In the genomic region with DNA sequence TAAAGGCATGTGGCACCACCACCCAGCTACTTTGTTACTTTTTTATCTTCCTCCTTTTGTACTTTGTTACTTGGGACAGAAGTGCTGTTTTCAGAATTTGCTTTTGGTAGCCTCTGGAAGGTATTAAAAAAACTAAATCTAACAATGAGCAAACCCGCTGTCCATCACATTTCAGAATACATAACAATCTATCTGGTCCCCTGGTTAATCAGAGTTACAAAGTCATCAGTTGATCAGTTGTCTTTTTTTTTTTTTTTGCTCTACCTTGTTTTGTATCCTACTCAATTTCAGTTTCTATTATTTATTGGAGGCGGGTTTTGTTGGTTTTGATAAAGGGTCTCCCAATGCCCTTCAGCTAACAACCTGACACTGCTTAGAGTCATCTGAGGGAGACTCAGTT, we compare ENCODE assay signal across 11 mouse cellular contexts. TPM values are rescaled to one million over a fixed set of nuclear protein-coding genes. Genes with fewer than 3 reads are reported as not detected.
A peak's percentile ranks its signal among the peaks of the same experiment; 100 is the strongest.
DNase-seq lines count a peak whose midpoint lies in the region; ATAC-seq lines count a peak whose summit lies in the region.
"Had no signal": no experiment of that assay in that cellular context is flagged by ENCODE, and none has a peak within 500 bp of the region (broad histone marks: within the 10 kb centered on the region; RNA-seq: fewer than 3 reads in every experiment).

No protein-coding gene starts in this region.

- H3K9ac ChIP-seq in heart, embryonic 11.5 days (ENCODE audit: low read depth, low read length): no peak overlapping the region; the same call in 1 of the 2 replicates
- no peak overlapping the region for H3K9ac ChIP-seq in lung, embryonic 15.5 days
- H3K9ac ChIP-seq in midbrain, embryonic 14.5 days (replicated peaks; ENCODE audit: low read length): peak overlapping the region; percentile 59; the same call in 1 of the 2 replicates

- peak overlapping the region; percentile 84 for H3K4me2 ChIP-seq in heart, embryonic 11.5 days
- H3K4me2 ChIP-seq in lung, embryonic 15.5 days: peak overlapping the region; percentile 78; the same call in 1 of the 2 replicates
- peak overlapping the region; percentile 81 for H3K4me2 ChIP-seq in midbrain, embryonic 14.5 days (ENCODE audit: low read length)

- intact Hi-C loops in heart, postnatal 36 days (cut with DNase I): loop anchor here (5.0 kb wide), 2 partner anchors 80 to 100 kb away; a partner anchor contains a TSS
- intact Hi-C loops in left cerebral cortex, postnatal 4 days (cut with DNase I): no loop called here

- no peak overlapping the region for H3K4me3 ChIP-seq in heart, embryonic 11.5 days (ENCODE audit: low read depth, low read length)
- peak overlapping the region; percentile 83; the same call in 1 of the 2 replicates for H3K4me3 ChIP-seq in lung, embryonic 15.5 days
- H3K4me3 ChIP-seq in midbrain, embryonic 14.5 days (replicated peaks; ENCODE audit: low read depth, low read length): no peak overlapping the region

- H3K27ac ChIP-seq in heart, embryonic 11.5 days (ENCODE audit: low read depth, low read length): 0 out of 2 replicates have a peak overlapping the region, but pooled peaks have one; percentile 89
- peak overlapping the region; percentile 85; the same call in 1 of the 2 replicates for H3K27ac ChIP-seq in lung, embryonic 15.5 days
- H3K27ac ChIP-seq in midbrain, embryonic 14.5 days (replicated peaks; ENCODE audit: low read depth, low read length): no peak overlapping the region
- H3K27ac ChIP-seq: neural tube, embryonic 12.5 days had no signal

- WGBS in heart, embryonic 11.5 days (ENCODE audit: insufficient replicate concordance): 87% methylated on average over 2 of the region's 2 CpGs
- 97% methylated on average over 2 of the region's 2 CpGs for WGBS in lung, embryonic 15.5 days
- 98% methylated on average over 2 of the region's 2 CpGs for WGBS in midbrain, embryonic 14.5 days

- H3K27me3 ChIP-seq in heart, embryonic 11.5 days (ENCODE audit: control insufficient read depth, insufficient read depth, low read length): no peaks in the 10 kb centered on the region
- H3K27me3 ChIP-seq in lung, embryonic 15.5 days: no peaks in the 10 kb centered on the region
- no peaks in the 10 kb centered on the region for H3K27me3 ChIP-seq in midbrain, embryonic 14.5 days (ENCODE audit: control insufficient read depth, insufficient read depth, low read length)
- H3K27me3 ChIP-seq: neural tube, embryonic 12.5 days had no signal

- peaks cover 14% of the 10 kb centered on the region for H3K36me3 ChIP-seq in heart, embryonic 11.5 days (ENCODE audit: control insufficient read depth, insufficient read depth, low read length)
- H3K36me3 ChIP-seq in lung, embryonic 15.5 days: peaks cover 18% of the 10 kb centered on the region
- H3K36me3 ChIP-seq in midbrain, embryonic 14.5 days (ENCODE audit: control insufficient read depth, insufficient read depth, low read length): peaks cover 9% of the 10 kb centered on the region; the same call in 1 of the 2 replicates

- no peaks in the 10 kb centered on the region for H3K9me3 ChIP-seq in heart, embryonic 11.5 days (replicated peaks; ENCODE audit: control insufficient read depth, low read length)
- H3K9me3 ChIP-seq in lung, embryonic 15.5 days: no peaks in the 10 kb centered on the region
- H3K9me3 ChIP-seq in midbrain, embryonic 14.5 days (ENCODE audit: control insufficient read depth, low read length): no peaks in the 10 kb centered on the region
- H3K9me3 ChIP-seq: neural tube, embryonic 12.5 days had no signal

- H3K4me1 ChIP-seq in heart, embryonic 11.5 days (ENCODE audit: control insufficient read depth, insufficient read depth, low read length): peaks cover 10% of the 10 kb centered on the region
- peaks cover 15% of the 10 kb centered on the region for H3K4me1 ChIP-seq in lung, embryonic 15.5 days
- peaks cover 14% of the 10 kb centered on the region for H3K4me1 ChIP-seq in midbrain, embryonic 14.5 days (ENCODE audit: control insufficient read depth, insufficient read depth, low read length)

- ATAC-seq in heart, embryonic 11.5 days (replicated peaks; ENCODE audit: insufficient number of reproducible peaks, low FRiP score, low TSS enrichment): no peak
- no peak for ATAC-seq in lung, embryonic 15.5 days (ENCODE audit: borderline replicate concordance, extremely low read depth, low FRiP score, low TSS enrichment)
- no peak for ATAC-seq in midbrain, embryonic 14.5 days (ENCODE audit: low FRiP score, low TSS enrichment)

- no peak for DNase-seq in heart, postnatal 36 days
- DNase-seq in lung, postnatal 25 days (ENCODE audit: low spot score): no peak
- peak; percentile 16 for DNase-seq in induced T-regulatory cell, adult 2 months (ENCODE audit: low read depth)
- DNase-seq in midbrain, embryonic 14.5 days: no peak
- no peak for DNase-seq in left cerebral cortex, postnatal 4 days
- no peak for DNase-seq in layer of hippocampus, postnatal 10 days (ENCODE audit: low spot score in 2 of 2)
- DNase-seq: kidney, adult 11 months; thymus, postnatal 14 days had no signal

RNA-seq across cellular contexts. Expression of a gene that starts 1.0 kb away (rescaled TPM):
- 47.4 and 55.2 TPM in 2 replicates for polyA plus RNA-seq in heart, embryonic 11.5 days (2014; fragmentation: Nextera tagmentation; extraction: Ambion mirVana)
- total RNA-seq in heart, postnatal 36 days (2021): 1 to 10 TPM in 1 of 2 experiments, under 1 TPM in 1; 0.92 to 1.1 TPM
- 71.7 and 77.0 TPM in 2 replicates for polyA plus RNA-seq in lung, embryonic 15.5 days (2015; fragmentation: Nextera tagmentation; extraction: Ambion mirVana)
- polyA plus RNA-seq in midbrain, embryonic 14.5 days (2014; fragmentation: Nextera tagmentation; extraction: Ambion mirVana): 11.1 and 16.6 TPM in 2 replicates
- total RNA-seq in left cerebral cortex, postnatal 4 days (2021): 1 to 10 TPM; 9.1 to 9.8 TPM
- total RNA-seq in layer of hippocampus, postnatal 10 days (2021): 1 to 10 TPM; 7.4 to 7.9 TPM

RNA-seq across cellular contexts. Expression of a gene that starts 31.7 kb away (rescaled TPM):
- 7.0 and 7.6 TPM in 2 replicates for polyA plus RNA-seq in heart, embryonic 11.5 days (2014; fragmentation: Nextera tagmentation; extraction: Ambion mirVana)
- total RNA-seq in heart, postnatal 36 days (2021): 1 to 10 TPM; 2.1 to 3.2 TPM
- polyA plus RNA-seq in lung, embryonic 15.5 days (2015; fragmentation: Nextera tagmentation; extraction: Ambion mirVana): 11.5 and 12.4 TPM in 2 replicates
- 8.0 and 9.0 TPM in 2 replicates for polyA plus RNA-seq in midbrain, embryonic 14.5 days (2014; fragmentation: Nextera tagmentation; extraction: Ambion mirVana)
- total RNA-seq in left cerebral cortex, postnatal 4 days (2021): 10 to 100 TPM; 12.6 to 13.7 TPM
- 10 to 100 TPM in 1 of 2 experiments, 1 to 10 TPM in 1; 9.1 to 13.0 TPM for total RNA-seq in layer of hippocampus, postnatal 10 days (2021)

RNA-seq across cellular contexts. Expression of a gene that starts 43.0 kb away (rescaled TPM):
- 2.0 TPM in 2 replicates for polyA plus RNA-seq in heart, embryonic 11.5 days (2014; fragmentation: Nextera tagmentation; extraction: Ambion mirVana)
- total RNA-seq in heart, postnatal 36 days (2021): under 1 TPM; 0.58 to 0.68 TPM
- 6.1 and 6.7 TPM in 2 replicates for polyA plus RNA-seq in lung, embryonic 15.5 days (2015; fragmentation: Nextera tagmentation; extraction: Ambion mirVana)
- 3.1 and 3.4 TPM in 2 replicates for polyA plus RNA-seq in midbrain, embryonic 14.5 days (2014; fragmentation: Nextera tagmentation; extraction: Ambion mirVana)
- total RNA-seq in left cerebral cortex, postnatal 4 days (2021): 10 to 100 TPM; 15.8 to 16.4 TPM
- total RNA-seq in layer of hippocampus, postnatal 10 days (2021): 10 to 100 TPM; 13.5 to 14.4 TPM

RNA-seq across cellular contexts. Expression of a gene that starts 47.0 kb away (rescaled TPM):
- polyA plus RNA-seq in heart, embryonic 11.5 days (2014; fragmentation: Nextera tagmentation; extraction: Ambion mirVana): 4.0 and 5.2 TPM in 2 replicates
- total RNA-seq in heart, postnatal 36 days (2021): 1 to 10 TPM; 8.4 to 9.4 TPM
- polyA plus RNA-seq in lung, embryonic 15.5 days (2015; fragmentation: Nextera tagmentation; extraction: Ambion mirVana): 4.7 and 5.4 TPM in 2 replicates
- 25.9 and 27.0 TPM in 2 replicates for polyA plus RNA-seq in midbrain, embryonic 14.5 days (2014; fragmentation: Nextera tagmentation; extraction: Ambion mirVana)
- total RNA-seq in left cerebral cortex, postnatal 4 days (2021): 10 to 100 TPM; 82.8 to 91.5 TPM
- total RNA-seq in layer of hippocampus, postnatal 10 days (2021): 10 to 100 TPM; 77.7 to 87.8 TPM

Comparison
In these comparisons a context has a peak if more than half of its experiments do, and no peak if none do; other contexts are left out.
1. RNA of a gene that starts 43.0 kb away (total RNA-seq): 15.8 to 16.4 TPM in left cerebral cortex, postnatal 4 days and 13.5 to 14.4 TPM in layer of hippocampus, postnatal 10 days; 0.58 to 0.68 TPM in heart, postnatal 36 days; every median in the first group is over 4 times any median in the second.
2. Peak in every context shown above with its lines, with median percentiles within 50 percentile points of each other: H3K4me2 ChIP-seq.